Mouse (Mus musculus): Measurements from ENCODE around the gene Marf1.
"Not testable (repeated sequence)": the region's sequence is repeated elsewhere in the genome, so short reads cannot be mapped to it uniquely, and the experiment has no call there.

Gene Marf1

GRCm38 (mm10) chr16:14068701-14069100 lies 94.5 kb downstream of the Marf1 start:
- DNase-seq (ENCODE audit: low spot score in 2 of 2): not testable (repeated sequence)

- not testable (repeated sequence) for DNase-seq (ENCODE audit: low spot score in 2 of 2)
Measured at GRCm38 (mm10) chr16:14066571-14066970, 96.6 kb downstream of the Marf1 start.

GRCm38 (mm10) chr16:14059869-14060268 lies 103.3 kb downstream of the Marf1 start:
- no peak for DNase-seq (ENCODE audit: low spot score in 2 of 2)

All from frontal cortex, postnatal 36 days (tissue).